Mouse (Mus musculus) neural tube, embryonic 15.5 days (tissue): ENCODE measurements at regions not wholly inside any gene's neighbourhood (a gene's known extent, or its start where the extent isn't known, plus 50 kb on each side); places are given as distances from the start of the nearest gene placed in this dataset.

Experiments used
- ATAC-seq: fragments of 200-750 bp; cut with Nextera tagmentation; 2 replicates; pipeline ENCODE4 v1.8.0; 2017; ENCODE audit warnings: mild to moderate bottlenecking, moderate TSS enrichment, moderate library complexity; ENCODE audit not compliant: low FRiP score
- H3K27ac ChIP-seq: fragments of 300-500 bp; sonication (generic); replicated peaks from 2 replicates; pipeline ENCODE4 v1.5.1; 2015; ENCODE audit warnings: mild to moderate bottlenecking, inconsistent platforms
- H3K27me3 ChIP-seq: fragments of 300-500 bp; sonication (generic); replicated peaks from 2 replicates; pipeline ENCODE4 v1.6.1; 2015; ENCODE audit warnings: inconsistent platforms
- H3K36me3 ChIP-seq: fragments of 300-500 bp; sonication (generic); 2 replicates; pipeline ENCODE4 v1.6.1; 2015; ENCODE audit warnings: inconsistent platforms
- H3K4me1 ChIP-seq: fragments of 300-500 bp; sonication (generic); 2 replicates; pipeline ENCODE4 v1.6.1; 2015; ENCODE audit warnings: inconsistent platforms
- H3K4me2 ChIP-seq: fragments of 300-500 bp; sonication (generic); 2 replicates; pipeline ENCODE4 v1.6.1; 2015; ENCODE audit warnings: inconsistent platforms, mild to moderate bottlenecking, moderate library complexity
- H3K4me3 ChIP-seq: fragments of 300-500 bp; sonication (generic); replicated peaks from 2 replicates; pipeline ENCODE4 v1.5.1; 2015; ENCODE audit warnings: mild to moderate bottlenecking, inconsistent platforms
- H3K9ac ChIP-seq: fragments of 300-500 bp; sonication (generic); replicated peaks from 2 replicates; pipeline ENCODE4 v1.6.1; 2015; ENCODE audit warnings: mild to moderate bottlenecking, inconsistent platforms
- H3K9me3 ChIP-seq: fragments of 300-500 bp; sonication (generic); replicated peaks from 2 replicates; pipeline ENCODE4 v1.6.1; 2016; ENCODE audit warnings: inconsistent platforms
- WGBS: fragments of 180-500 bp; shearing (Covaris S2); methylation state at CpG from one replicate; pipeline ENCODE4 v1.1.7; 2015; ENCODE audit warnings: mixed read lengths; 5-methylcytosine and 5-hydroxymethylcytosine counted together

DNA sequence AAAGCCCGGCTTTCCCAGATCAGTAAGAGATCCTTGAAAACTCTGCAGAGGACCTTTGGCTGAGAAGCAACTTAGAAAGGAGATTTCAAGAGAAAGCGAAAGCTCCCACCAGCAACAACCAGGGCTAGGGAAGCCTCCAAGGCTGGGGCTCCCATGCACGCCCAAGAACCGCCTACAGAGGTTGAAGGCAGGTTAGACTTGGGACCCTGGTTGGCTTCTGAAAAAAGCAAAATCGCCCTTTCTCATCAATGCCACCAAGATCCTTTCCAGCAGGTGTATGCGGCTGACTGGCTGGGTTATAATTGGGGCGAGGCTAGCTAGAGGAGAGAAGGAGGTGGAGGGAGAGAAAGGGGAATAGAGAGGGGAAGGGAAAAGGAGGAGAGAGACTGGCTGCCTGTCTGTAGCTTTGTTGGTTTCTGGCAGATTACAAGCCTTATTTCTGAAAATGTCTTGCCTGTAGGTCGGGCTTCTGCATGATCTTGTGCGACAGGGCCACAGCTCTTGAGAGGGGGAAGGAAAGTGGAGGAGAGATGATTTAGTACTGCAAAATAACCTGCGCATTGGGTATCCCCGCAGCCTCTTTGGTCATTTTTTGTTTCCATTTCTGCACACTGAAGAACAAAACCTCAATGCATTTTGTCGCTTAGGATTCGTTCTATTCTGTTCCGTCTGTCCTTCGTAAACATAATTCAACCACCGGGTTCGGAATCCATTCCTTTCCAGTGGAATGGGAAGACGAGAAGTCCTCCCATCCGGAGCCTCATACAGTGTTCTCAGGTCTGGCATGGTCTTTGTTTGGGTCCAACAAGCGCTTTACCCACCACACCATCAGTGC is 317.5 kb downstream of the Parp8 start:
- peak overlapping the region; percentile 29; the same call in 1 of the 2 replicates for H3K27ac ChIP-seq
- WGBS = 2% methylated on average over 20 of the region's 20 CpGs
- no peak overlapping the region for H3K9ac ChIP-seq
- H3K4me2 ChIP-seq = peak overlapping the region; percentile 19
- 0 out of 2 replicates have a peak overlapping the region, but pooled peaks have one; percentile 6 for H3K4me3 ChIP-seq
- no peaks in the 10 kb centered on the region for H3K9me3 ChIP-seq
- peaks cover 80% of the 10 kb centered on the region for H3K27me3 ChIP-seq
- peaks cover 24% of the 10 kb centered on the region for H3K4me1 ChIP-seq
- no peaks in the 10 kb centered on the region for H3K36me3 ChIP-seq
- no peak for ATAC-seq

- Histone ChIP-seq H3K4me2 (no peak overlapping the region), H3K9me3 (no peaks in the 10 kb centered on the region)
- 2% methylated on average over 18 of the region's 18 CpGs for WGBS
Observed at GRCm38 (mm10) chr13:116706401-116707330, 318.7 kb downstream of the Parp8 start.

GRCm38 (mm10) chr13:116705611-116706386 is 319.5 kb downstream of the Parp8 start:
- under 1% methylated on average over 39 of the region's 39 CpGs for WGBS
- Histone ChIP-seq H3K4me1 (peaks cover 13% of the 10 kb centered on the region), H3K9me3 (no peaks in the 10 kb centered on the region), H3K27me3 (peaks cover 70% of the 10 kb centered on the region), H3K27ac (0 out of 2 replicates have a peak overlapping the region, but pooled peaks have one; percentile 15), H3K9ac (no peak overlapping the region), H3K36me3 (no peaks in the 10 kb centered on the region), H3K4me3 (peak overlapping the region; percentile 25), H3K4me2 (peak overlapping the region; percentile 44)
- peak; percentile 41; the same call in 1 of the 2 replicates for ATAC-seq

More at GRCm38 (mm10) chr13:116706401-116707330, 318.7 kb downstream of the Parp8 start:
- Histone ChIP-seq H3K4me3 (no peak overlapping the region), H3K4me1 (peaks cover 19% of the 10 kb centered on the region), H3K9ac (no peak overlapping the region), H3K27me3 (peaks cover 74% of the 10 kb centered on the region), H3K27ac (no peak overlapping the region), H3K36me3 (no peaks in the 10 kb centered on the region)
- no peak for ATAC-seq

- Histone ChIP-seq H3K27ac (no peak overlapping the region), H3K4me1 (no peaks in the 10 kb centered on the region), H3K9me3 (no peaks in the 10 kb centered on the region), H3K27me3 (no peaks in the 10 kb centered on the region), H3K4me3 (no peak overlapping the region), H3K9ac (no peak overlapping the region), H3K4me2 (no peak overlapping the region), H3K36me3 (no peaks in the 10 kb centered on the region)
- ATAC-seq = no peak
Observed at GRCm38 (mm10) chr13:116688714-116689113, 336.6 kb downstream of the Parp8 start.
